Mouse (Mus musculus) cerebellum, postnatal 14 days (tissue): ENCODE measurements around the gene Lrfn5.

ENCODE experiments used
- DNase-seq, 2 experiments: peaks; one replicate each; pipeline ENCODE4 v3.0.0; 2021; ENCODE audit warnings: mixed read lengths in 2 of 2

Gene Lrfn5

GRCm38 (mm10) chr12:61522829-61523370 is at the start of gene Lrfn5:
Lrfn5 (plus strand) TSS chr12:61523150.
- DNase-seq, result peak; percentile 71 to 81

DNA sequence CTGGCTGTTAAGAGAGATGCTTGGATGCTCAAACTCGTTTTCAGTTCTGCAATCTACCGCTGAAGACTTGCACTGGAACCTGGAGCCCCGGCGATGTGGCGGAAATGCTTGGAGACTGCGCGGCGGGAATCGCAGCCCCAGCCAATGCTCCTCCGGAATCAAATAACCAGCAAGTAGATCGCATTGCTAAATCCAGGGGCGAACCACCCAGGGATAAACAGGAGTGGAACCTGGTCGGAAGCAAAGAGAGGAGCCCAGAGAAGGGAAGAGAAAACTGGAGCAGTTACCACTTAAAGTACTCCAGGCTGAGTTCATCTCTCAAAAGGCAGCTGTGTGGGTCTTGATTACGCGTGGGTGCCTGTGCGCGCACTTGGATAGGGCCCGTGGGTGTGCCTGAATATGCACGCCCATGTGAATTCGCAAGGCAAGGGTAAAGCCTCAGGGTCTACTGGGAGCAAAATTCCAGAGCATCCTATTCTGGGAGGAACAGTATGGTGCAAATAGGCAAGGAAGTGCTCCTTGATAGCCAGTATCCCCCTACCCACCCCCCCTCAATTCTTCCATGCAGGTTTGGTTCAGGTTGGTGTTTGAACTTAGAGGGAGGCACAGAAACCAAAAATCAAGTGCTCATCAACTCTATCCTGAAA is 1.3 kb upstream of the Lrfn5 start:
- peak; percentile 18 to 47 for DNase-seq

- peak in 1 of 2 experiments; percentile 55 for DNase-seq
These were observed 662 bp upstream of the Lrfn5 start for GRCm38 (mm10) chr12:61522148-61522828.

GRCm38 (mm10) chr12:61523631-61524182 is 757 bp downstream of the Lrfn5 start:
- DNase-seq, result peak; percentile 13 to 37

GRCm38 (mm10) chr12:61524183-61524651 is 1.3 kb downstream of the Lrfn5 start:
- peak; percentile 51 for DNase-seq

DNA sequence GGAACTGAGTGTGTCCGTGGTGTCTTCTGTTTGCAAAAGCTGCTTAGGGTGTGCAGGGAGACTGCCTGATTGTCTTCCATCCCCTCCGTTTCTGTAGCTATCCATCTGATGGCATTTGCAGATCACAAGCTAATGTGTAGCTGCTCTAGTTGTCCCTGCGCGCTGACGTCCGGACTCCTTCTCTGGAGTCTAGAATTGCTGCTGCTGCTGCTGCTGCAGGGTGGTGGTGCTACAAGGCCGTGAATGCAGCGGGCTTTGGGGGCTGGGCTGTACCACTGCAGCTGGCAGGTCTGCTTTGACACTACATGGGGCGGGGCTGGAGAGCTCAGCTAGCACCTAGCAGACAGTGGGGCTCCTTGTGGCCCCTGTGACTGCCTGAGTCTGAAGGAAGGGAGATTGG is 3.2 kb downstream of the Lrfn5 start:
- DNase-seq, result peak; percentile 31 to 50

DNA sequence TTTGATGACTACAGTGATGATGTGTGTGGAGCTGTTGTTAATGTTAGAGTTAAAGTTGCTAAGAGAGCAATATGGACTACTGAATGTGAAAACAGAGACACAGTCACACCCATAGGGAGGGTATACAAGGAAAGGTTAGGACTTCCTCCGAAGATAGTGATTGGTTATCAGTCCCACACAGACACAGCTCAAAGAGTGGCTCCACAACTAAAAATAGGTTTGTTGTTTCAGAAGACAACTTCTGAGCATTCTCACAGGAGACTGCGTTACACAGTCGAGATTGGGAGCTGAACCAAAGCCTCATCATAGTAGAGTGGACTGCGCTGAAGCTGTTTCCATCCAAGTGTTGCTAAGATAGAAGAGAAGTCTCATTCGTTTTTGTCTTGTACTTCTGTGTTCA is 57.0 kb downstream of the Lrfn5 start:
- no peak for DNase-seq

DNA sequence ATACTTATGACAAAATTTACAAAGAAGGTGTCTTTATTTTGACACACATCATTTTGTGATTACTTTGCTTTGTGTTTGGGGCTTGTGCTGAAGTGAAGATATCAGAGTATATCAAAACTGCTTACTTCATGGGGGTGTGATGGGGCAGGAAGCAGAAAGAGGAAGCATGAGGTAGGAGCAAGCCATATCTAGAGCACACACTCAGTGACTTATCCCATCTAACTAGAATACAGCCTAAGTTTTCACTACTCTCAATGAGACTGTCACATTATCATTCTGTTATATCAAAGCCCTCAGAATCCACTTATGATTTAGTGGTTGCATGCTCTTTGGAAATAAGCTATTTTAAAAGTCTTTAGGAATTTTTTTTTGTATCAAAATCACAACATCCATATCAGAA is 77.4 kb downstream of the Lrfn5 start:
- DNase-seq, result no peak

DNA sequence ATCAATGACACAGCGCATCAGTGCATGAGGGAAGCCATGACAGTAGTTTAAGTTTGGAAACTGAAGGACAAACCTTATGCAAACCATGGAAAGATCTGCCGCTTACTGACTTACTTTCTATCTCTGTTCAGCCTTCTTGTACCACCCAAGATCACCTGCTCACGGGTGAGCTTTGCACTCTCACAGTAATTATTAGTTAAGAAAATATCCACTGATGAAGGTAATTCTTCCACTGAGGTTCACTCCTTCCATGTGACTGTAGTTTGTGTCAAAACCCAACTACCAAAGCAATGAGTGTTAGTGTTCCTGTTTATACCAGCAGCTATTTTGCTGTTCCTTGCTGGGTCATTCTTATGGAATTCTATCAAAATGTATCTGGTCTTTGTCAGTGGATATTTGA is 84.9 kb downstream of the Lrfn5 start:
- DNase-seq, result no peak

DNA sequence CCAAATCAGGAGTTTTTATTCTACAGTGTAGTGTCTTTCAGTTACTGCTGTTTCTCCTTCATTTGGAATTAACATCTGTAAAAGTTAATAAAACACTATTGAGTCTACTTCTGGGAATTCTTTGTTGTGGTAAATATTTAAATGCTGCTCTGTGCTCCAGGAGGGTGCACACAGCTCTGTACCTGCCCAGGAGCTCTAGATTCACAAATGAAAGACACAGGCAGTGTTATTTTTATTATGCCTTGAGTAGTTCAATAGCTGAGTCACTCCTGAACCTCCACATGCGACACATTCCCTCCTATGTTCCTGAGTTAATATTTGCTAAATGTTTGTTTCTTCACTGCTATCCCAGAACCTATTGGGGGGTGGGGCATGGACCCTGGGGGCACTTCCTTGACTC is 87.1 kb downstream of the Lrfn5 start:
- DNase-seq, result no peak

- no peak for DNase-seq
These were observed 101.6 kb downstream of the Lrfn5 start for GRCm38 (mm10) chr12:61624532-61624931.

- DNase-seq, result no peak
These were observed 131.4 kb downstream of the Lrfn5 start for GRCm38 (mm10) chr12:61654380-61654779.

DNA sequence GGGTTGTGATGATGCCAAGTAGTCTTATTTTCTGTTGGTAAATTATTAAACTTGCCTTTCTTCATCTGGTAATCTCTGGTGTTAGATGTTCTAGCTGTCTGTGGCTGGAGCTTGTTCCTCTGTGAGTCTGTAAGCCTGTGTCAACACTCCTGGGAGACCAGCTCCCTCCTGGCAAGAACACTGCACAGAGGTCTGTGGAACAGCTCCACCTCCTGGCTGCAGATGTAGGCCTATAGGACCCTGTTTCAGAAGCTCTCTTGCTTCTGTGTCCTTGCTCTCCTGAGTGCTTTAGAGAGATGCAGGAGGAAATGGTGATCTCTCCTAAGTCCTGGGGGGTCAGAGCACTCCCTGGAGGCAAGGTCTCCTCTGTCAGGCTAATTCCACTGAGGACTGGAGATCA is 200.2 kb downstream of the Lrfn5 start:
- DNase-seq, result peak; percentile 24 to 40

DNA sequence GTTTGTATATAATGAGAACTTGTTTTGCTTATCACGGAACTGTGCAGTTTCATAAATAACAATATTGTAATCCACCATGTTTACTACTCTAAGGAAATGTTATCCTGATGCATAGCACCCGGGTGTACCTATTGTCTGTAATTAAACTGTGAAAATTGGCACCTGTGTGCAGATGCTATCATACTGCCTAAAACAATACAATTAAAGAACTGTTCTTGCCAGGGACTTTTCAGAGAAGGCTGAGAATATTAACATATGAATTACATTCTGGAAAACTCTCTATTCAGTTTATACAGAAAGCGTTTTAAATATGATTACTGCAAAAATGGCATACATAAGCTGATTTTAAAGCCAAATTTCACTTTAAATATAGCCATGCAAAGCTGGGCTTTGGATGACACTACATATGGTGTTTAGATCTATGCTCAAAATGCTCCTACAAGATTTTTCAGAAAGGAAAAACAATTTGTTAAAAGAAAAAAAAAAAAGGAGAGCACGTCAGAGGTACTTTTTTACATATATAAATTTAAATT is 284.2 kb downstream of the Lrfn5 start:
- DNase-seq, result no peak

- DNase-seq, result no peak
These were observed 300.7 kb downstream of the Lrfn5 start for GRCm38 (mm10) chr12:61823601-61824000.

- DNase-seq, result peak in 1 of 2 experiments; percentile 7
These were observed 303.4 kb downstream of the Lrfn5 start for GRCm38 (mm10) chr12:61826311-61826710.

GRCm38 (mm10) chr12:61842599-61843291 is 319.8 kb downstream of the Lrfn5 start:
- DNase-seq, result no peak

DNA sequence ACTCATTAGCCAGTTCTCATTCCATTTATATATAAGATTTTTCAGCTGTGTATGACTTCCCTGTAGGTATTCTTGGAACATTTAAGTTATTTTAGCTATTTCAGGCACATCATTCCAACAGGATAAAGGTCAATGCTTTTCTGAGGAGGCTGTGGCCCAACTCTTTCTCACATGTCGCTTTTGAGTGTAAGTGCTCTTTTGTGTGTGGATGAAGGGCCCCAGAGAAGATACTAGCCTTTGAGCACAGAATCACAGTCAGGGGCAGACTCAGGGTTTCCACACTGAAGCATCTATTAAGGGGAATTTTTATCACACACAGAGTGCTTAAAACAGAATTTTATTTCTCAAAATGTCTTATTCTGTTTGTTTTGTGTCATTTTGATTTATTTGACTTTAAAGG is 331.2 kb downstream of the Lrfn5 start:
- DNase-seq, result no peak
